Mouse (Mus musculus): ENCODE data around the gene Fopnl. TPM values are rescaled to one million over a fixed set of nuclear protein-coding genes. Genes with fewer than 3 reads are reported as not detected.

The Fopnl gene
- total RNA-seq, 2 experiments from 2014 or later, result 56.9 to 58.6 TPM

DNA sequence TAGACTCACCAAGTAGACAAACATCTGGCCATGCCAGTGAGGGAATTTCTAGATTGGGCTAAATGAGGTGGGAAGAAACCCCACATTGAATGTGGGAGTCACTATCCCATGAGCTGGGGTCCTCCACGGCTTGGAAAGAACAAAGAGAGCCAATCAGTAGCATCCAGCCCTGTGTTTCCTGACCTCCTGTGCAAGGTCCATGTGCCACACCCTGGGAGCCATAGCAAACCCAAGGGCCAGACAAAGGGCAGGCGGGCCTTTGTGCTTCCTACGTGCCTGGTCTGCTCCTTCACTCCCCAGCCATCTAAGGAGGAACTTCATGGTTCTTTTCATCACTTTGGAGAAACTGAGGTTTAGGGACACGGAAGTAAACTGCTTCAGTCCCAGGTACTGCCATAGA, 64.3 kb downstream of the Fopnl start:
- no peak for DNase-seq
- intact Hi-C loops (cut with DNase I), result no loop called here

DNA sequence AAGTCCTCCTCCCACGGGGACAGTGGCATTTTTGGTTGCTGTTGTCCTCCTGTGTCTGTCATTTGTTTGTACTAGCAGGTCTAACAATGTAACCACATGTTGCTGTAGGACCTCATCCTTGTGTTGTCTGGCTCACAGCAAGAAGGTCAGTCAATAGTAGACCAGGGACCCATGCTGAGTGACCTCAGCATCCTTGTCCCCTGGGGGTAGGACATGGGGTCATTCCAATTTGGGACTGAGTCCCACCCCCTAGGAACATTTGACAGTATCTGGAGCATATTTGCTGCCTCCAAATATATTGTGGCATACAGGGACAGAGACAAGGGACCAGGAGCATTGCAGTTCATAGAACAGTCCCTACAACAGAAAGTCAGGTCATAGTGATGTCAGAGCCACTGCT, 67.3 kb downstream of the Fopnl start:
- DNase-seq, result no peak
- intact Hi-C loops (cut with DNase I), result no loop called here

Other genes with a start within 250 kb of the Fopnl start
- 10 to 100 TPM; 13.4 to 15.8 TPM for gene Nde1, start 154.1 kb downstream of the Fopnl start, total RNA-seq (2021)
- 10 to 100 TPM; 43.2 to 45.8 TPM for gene Marf1, start 154.1 kb downstream of the Fopnl start, total RNA-seq (2021)
- gene Myh11, start 26.0 kb downstream of the Fopnl start, total RNA-seq (2021), result 1 to 10 TPM; 1.6 to 2.0 TPM
- gene Abcc1, start 44.2 kb upstream of the Fopnl start, total RNA-seq (2021), result 10 to 100 TPM; 18.1 to 19.2 TPM
- not detected for gene A630010A05Rik, start 244.9 kb upstream of the Fopnl start, total RNA-seq (2021)